Mouse (Mus musculus) left cerebral cortex, adult 2 months (tissue): ENCODE results near the gene Dnajc8. TPM values are rescaled to one million over a fixed set of nuclear protein-coding genes. Genes with fewer than 3 reads are reported as not detected.

Experiments used
- DNase-seq, 2 experiments: peaks; one replicate each; pipeline ENCODE4 v3.0.0; 2021 to 2022; ENCODE audit warnings: low spot score in 2 of 2, mixed read lengths in 1 of 2; ENCODE audit errors: extremely low spot score in 1 of 2
- H3K27ac ChIP-seq: fragments of 200-600 bp; 2 replicates; pipeline ENCODE4 v1.8.1; 2022
- H3K4me3 ChIP-seq: fragments of 200-600 bp; 2 replicates; pipeline ENCODE4 v1.8.1; 2022
- CTCF ChIP-seq: fragments of 200-600 bp; IDR thresholded peaks from 2 replicates; pipeline ENCODE4 v1.8.1; 2022; ENCODE audit warnings: antibody characterized with exemption, mild to moderate bottlenecking, moderate library complexity
- intact Hi-C: fragments of 180-260 bp; cut with DNase I; formaldehyde crosslinking; loops from one replicate; pipeline ENCODE4 v1.15.1; 2025
- long read RNA-seq, 2 experiments: library from polyadenylated mRNA; stranded (forward); transcript quantifications; one replicate each; pipeline ENCODE4 v2.0.0; 2021; ENCODE audit warnings: borderline mapping rate in 2 of 2
- total RNA-seq, 2 experiments: library from RNA; stranded (reverse); gene quantifications; 2 replicates each; pipeline ENCODE4 v1.2.3; 2021

The Dnajc8 gene
- total RNA-seq, result 10 to 100 TPM; 91.4 to 92.9 TPM
- long read RNA-seq, experiment 1, transcript Dnajc8-202 (9 exons, 1,401 nt), result major isoform, 77 of 100 reads
- long read RNA-seq, experiment 1, partial matches to known transcripts, result 2 of 100 reads
- long read RNA-seq, experiment 1, other reads (novel, unspliced or antisense), result 19 of 100 reads
- long read RNA-seq, experiment 2, transcript Dnajc8-202 (9 exons, 1,401 nt), result major isoform, 65 of 92 reads
- long read RNA-seq, experiment 2, partial matches to known transcripts, result 2 of 92 reads
- long read RNA-seq, experiment 2, other reads (novel, unspliced or antisense), result 24 of 92 reads

DNA sequence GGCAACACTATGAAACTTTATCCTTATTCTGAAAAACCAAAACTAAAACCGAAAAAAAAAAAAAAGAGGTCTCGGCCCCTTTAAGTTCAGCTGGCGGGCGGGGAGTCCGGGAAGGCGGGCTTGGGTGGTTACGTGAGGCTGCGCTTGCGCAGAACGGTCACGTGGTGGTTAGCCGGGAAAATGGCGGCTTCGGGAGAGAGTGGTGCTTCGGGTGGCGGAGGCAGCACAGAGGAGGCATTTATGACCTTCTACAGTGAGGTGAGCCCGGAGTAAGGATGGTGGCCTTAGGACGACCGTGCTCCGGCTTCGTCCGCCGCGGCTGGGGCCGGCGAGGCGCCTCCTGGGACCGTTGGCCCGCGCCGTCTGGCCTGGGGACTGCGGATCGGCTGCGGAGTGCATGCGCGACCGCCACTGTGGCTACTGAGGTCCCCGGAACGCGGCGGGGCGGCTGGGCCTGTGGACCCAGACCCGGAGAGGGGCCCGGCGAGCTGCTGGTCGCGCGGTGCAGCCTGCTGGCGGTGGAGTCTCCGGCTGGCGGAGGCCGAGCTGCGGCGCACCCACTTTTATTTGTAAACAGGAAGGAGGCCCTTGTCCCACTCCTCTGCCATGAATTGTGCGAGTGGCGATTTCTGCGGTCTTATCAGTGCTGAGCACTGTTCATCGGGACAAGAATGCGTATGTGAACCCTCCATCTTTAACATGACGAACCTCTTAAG lies at the start of gene Dnajc8:
TSS of gene Dnajc8 (plus strand) at position 145 of the 716 bp plus-strand sequence.
- intact Hi-C loops, result loop anchor here (10.0 kb wide), 1 partner anchor 389 kb away; the partner anchor contains the start of gene Fam76a
- Histone ChIP-seq H3K4me3 (peak within 1 kb of the TSS; percentile 75), H3K27ac (peak within 1 kb of the TSS; percentile 86)
- TF ChIP-seq CTCF, result no peak
- peak; percentile 93 to 95 for DNase-seq

DNA sequence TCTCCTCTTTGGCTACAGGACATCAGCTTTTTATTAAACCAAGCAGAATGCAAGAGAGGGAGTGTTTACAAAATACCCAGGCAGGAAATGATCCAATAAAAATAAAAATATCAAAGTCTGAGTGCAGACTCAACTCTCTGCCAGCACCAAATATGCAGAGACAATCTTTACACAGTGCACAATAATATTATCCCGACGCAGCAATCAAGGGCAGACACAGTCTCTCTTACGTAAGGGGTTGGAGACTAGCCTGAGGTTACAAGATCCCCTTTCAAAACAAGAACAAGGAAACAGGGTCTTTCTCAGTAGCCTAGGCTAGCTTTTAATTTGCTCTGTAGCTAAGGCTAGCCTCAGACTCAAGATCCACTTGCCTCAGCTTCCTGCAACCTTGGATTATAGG lies 46.8 kb upstream of the Dnajc8 start:
- intact Hi-C loops, result no loop called here
- no peak for TF ChIP-seq CTCF

DNA sequence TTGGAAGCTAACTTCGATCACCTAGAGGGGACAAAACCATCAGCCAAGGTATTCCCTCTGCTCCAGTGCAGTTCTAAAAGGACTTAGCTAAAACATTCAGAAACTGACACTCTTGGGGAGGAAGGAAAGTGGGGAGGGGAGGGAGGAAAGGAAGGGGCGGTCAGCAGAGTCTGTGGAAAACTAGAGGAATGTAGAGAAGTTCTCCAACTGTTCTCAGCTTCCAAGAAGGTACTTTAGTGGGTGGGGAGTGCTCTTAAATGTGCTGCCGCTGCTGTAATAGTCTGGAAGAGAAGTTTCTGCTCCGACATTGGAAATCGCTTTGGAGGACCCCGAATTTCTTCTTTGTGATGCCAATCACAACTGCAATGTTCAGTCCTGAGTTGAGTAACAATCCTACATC lies 46.4 kb upstream of the Dnajc8 start:
- intact Hi-C loops, result no loop called here
- Histone ChIP-seq H3K4me3 (no peak overlapping the region), H3K27ac (no peak overlapping the region)
- no peak for TF ChIP-seq CTCF
- no peak for DNase-seq

More for the DNA sequence above, 46.8 kb upstream of the Dnajc8 start:
- H3K4me3 ChIP-seq, result no peak overlapping the region
- no peak overlapping the region for H3K27ac ChIP-seq
- no peak for DNase-seq

DNA sequence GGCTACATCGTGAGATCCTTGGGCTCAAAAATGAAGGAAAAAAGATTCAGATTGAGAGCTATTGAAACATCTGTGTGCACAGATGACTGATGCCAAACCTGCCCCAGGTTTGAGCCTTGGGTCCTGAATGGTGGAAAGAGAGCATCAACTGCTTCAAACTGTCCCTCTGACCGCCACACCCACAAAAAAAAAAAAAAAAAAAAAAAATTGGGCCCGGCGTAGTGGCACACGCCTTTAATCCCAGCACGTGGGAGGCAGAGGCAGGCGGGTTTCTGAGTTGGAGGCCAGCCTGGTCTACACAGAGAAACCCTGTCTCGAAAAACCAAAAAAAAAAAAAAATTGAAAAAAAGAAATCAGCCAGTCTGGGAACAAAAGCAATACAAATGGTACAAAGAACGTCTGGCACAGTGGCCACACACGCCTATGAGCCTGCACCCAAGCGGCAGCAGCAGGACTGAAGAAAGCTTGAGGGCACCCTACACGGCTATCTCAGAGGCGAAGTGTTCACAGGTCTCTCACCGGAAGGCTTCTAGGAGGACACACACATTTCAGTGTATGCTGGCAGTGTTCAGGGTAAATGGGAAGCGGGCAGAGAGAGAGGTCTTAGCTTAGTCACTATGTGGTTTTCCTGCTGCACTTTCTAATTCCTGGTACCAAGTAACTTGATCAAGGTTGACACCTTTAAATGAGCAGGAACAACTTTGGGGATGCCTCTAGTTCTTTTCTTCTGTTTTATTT lies 44.9 kb upstream of the Dnajc8 start:
- Histone ChIP-seq H3K27ac (no peak overlapping the region), H3K4me3 (no peak overlapping the region)
- intact Hi-C loops, result no loop called here

DNA sequence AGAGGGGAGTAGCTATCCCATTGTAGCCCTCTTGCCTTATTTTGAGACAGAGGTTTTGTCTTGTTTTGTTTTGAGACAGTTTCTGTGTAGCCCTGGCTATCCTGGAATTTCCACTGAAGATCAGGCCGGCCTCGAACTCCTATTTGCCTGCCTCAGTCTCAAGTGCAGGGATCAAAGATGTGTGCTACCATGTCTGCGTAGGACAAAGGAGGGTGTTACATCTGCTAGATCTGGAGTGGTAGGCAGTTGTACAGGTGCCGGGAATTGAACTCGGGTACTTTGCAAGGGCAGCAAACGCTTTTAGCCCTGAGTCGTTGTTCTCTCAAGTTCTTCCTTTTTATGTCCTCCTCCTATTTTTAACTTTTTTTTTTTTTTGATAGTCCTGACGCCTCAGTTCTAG lies 44.3 kb upstream of the Dnajc8 start:
- no peak overlapping the region for H3K27ac ChIP-seq
- intact Hi-C loops, result no loop called here
- DNase-seq, result no peak
- no peak for TF ChIP-seq CTCF
- H3K4me3 ChIP-seq, result no peak overlapping the region

More for the DNA sequence above, 44.9 kb upstream of the Dnajc8 start:
- no peak for DNase-seq
- TF ChIP-seq CTCF, result no peak

DNA sequence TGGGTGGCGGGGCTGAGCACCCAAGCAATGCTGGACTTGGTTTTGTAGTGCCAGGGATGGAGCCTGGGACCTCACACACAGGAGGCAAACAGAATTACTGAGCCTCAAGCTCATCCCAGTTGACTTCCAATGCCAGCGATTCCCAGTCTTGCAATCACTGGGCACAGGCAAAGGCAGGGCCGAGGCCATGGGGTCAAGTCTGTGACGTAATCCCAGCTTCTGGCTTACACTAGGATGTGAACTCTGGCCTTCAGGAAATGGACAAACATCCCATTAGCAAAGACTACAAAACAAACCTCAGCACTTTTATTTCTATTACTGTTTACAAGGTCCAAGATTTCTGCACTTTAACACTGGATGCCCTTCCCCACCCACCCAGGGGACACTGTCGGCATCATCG lies 43.6 kb upstream of the Dnajc8 start:
- intact Hi-C loops, result no loop called here
- Histone ChIP-seq H3K27ac (no peak overlapping the region), H3K4me3 (no peak overlapping the region)
- TF ChIP-seq CTCF, result no peak
- DNase-seq, result no peak

DNA sequence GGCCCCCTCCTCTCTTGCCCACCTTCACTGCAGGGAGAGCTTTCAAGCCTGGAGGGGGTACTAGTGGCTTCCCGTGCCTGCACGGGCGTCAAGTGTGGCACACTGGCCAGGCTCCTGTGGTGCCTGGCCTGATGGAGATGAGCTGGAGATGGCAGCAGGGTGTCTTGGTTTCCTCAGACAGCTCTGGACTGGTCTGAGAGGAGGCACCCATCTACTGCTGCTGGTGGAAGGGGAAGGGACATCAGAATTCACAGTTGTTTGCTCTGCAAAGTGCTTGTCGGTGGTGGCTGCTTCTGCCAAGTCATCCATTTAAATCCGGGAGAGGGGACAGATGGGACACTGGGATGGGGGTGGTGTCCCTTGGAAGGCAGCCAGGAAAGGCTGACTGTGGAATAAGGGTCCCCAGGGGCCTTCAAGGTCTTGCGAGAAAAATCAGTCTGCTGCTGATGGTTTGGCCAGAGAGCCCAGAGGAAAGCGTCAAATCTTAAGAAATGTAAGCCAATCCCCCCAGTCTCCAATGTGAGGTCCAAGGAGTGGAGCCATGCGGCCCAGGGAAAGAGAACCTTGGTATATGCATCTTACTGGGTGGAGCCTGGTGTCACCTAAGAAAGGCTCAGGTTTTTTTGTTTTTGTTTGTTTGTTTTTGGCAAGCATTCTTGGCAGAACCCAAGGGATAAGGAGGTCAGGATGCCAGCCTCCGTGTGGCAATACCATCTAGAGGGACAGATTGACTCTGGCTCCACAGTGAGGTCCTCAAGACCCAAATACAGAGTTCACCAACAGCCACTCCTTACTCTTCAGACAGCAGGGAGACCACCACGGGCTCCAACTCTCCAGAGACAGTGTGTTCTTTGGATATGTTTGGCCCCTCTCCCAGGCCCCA lies 42.9 kb upstream of the Dnajc8 start:
- no peak for DNase-seq
- no peak for TF ChIP-seq CTCF
- intact Hi-C loops, result no loop called here
- no peak overlapping the region for H3K27ac ChIP-seq
- no peak overlapping the region for H3K4me3 ChIP-seq

DNA sequence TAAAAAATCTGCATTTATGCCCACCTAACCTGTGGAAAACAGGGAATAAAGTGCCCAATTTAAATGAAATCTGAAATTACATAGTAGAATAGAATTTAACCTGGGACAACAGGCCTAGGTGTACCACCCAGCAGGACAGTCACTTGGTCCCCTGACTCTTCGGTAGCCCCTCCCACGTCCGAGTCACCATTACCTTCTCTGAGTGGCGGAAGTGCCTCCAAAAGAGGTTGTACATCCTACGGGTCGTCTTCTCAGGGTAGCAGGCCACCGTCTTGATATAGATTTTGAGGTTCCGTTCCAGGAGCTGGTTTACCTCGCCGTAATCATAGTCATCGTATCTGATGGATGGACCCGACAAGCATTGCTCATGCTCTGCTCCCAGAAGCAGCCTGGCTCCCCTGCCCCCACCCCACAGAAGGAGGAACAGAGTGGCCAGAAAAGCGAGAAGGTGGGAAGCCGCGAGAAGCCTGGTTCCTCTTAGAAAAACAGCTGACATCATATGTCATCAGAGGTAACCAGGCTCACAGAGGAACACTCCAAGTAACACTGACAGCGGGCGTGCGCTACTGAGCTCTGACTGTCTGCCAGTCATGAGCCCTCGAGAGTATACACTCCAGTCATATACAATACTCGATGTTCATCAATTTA lies 41.0 kb upstream of the Dnajc8 start:
- intact Hi-C loops, result no loop called here
- H3K4me3 ChIP-seq, result no peak overlapping the region
- DNase-seq, result no peak
- no peak for TF ChIP-seq CTCF
- no peak overlapping the region for H3K27ac ChIP-seq

DNA sequence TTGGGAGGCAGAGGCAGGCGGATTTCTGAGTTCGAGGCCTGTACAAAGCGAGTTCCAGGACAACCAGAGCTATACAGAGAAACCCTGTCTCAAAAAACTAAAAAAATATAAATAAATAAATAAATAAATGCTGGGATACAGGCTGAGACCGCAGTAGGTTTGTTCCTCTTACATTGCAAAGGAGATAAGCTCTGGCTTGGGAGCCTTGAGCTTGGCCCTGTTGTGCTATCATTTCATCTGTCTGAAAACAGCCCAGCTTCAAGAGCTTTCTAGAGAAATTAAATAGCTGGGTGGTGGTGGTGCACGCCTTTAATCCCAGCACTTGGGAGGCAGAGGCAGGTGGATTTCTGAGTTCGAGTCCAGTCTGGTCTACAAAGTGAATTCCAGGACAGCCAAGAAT lies 33.7 kb upstream of the Dnajc8 start:
- H3K4me3 ChIP-seq, result no peak overlapping the region
- intact Hi-C loops, result no loop called here
- TF ChIP-seq CTCF, result no peak
- no peak for DNase-seq
- no peak overlapping the region for H3K27ac ChIP-seq

DNA sequence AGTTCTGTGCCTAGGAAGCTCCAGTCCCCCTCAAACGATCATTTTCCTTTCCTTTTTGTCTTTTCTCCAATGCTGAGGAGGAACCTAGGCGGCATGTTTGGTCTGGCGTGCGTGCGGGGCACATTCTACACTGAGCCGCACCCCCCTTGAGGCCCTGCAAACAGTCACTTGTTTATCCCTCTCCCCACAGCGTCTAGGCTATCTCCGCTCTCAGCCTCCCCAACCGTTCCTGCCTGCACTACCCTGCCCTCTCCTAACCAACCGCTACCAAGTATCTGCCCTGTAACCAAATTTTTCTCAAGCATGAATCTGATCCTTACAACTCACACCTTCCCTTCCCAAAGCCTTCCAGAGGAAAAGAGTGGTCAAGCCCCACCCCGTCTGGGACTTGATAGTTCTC lies 32.0 kb upstream of the Dnajc8 start:
- DNase-seq, result no peak
- intact Hi-C loops, result no loop called here
- H3K4me3 ChIP-seq, result no peak overlapping the region
- H3K27ac ChIP-seq, result no peak overlapping the region
- no peak for TF ChIP-seq CTCF

DNA sequence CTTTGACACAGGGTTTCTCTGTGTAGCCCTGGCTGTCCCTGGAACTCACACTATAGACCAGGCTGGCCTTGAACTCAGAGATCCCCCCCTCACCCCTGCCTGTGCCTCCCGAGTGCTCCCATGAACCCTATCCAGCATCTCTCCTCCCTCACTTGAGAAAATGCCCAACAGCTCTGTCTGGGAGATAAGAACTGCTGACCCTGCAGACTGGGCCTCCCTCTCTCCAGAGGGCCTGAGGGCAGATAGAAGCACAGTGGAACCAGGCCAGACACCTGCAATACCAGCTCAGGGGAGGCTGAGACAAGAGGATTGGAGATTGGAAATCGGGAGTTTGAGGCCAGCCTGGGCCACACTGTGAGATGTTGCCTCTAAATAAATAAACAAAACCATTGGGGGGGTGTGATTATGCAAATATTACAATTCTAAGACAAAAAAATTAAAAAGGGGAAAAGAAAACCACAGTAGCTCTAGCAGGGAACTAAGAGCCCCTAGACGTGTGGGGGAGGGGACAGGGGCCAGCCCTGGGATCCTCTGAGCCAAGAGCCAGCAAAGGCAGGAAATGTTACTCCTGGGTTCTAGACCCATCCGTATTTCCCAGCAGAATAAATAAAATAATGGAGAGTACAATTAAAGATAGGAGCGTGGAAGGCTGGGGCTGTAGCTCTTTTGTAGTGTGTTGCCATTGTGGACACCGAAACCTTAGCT lies 30.2 kb upstream of the Dnajc8 start:
- Histone ChIP-seq H3K27ac (no peak overlapping the region), H3K4me3 (no peak overlapping the region)
- intact Hi-C loops, result no loop called here
- no peak for DNase-seq
- no peak for TF ChIP-seq CTCF
